Mouse (Mus musculus): ENCODE measurements around the gene Olfr916.

Gene Olfr916

DNA sequence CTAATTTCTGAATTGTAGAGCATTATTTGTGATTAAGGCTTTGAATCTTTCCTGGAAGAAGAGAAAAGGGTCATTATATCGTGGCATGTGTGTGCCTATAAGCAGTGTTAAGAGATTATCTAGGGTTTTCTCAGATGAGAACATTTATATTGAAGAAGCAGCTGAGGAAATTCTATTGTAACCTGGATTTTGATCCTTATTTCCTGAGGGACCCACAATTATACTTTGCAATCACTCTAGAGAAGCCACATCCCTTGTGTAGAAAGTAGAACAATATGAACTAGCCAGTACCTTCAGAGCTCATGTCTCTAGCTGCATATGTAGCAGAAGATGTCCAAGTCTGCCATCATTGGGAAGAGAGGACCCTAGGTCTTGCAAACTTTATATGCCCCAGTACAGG, at the start of gene Olfr916:
Olfr916 (minus strand) TSS at position 101 of the 400 bp plus-strand sequence.
- in situ Hi-C loops (cut with MboI, MseI): no loop called here

DNA sequence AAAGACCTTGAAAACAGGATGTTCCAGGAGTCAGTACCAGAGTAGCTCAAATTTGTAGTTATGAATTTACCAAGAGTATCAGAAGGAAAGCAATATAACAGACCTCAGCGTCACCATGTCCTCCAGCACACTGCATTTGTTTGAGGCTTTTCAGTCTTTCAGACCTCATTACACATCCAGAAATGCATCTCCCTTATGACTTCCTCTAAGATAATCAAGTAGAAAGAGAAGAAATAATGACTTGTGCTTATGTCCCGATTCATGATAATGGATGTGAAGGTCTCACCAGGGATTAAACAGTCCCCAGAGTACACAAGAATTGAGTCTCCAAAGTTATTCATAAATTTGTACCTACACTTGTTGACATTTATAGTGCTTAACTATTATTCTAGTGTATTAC, 14.8 kb upstream of the Olfr916 start, which contains the start of gene Olfr918:
Olfr918 (minus strand) TSS at position 101 of the 400 bp plus-strand sequence.
- in situ Hi-C loops (cut with MboI, MseI): no loop called here

GRCm38 (mm10) chr9:38672887-38673286, 13.2 kb upstream of the Olfr916 start:
- in situ Hi-C loops (cut with MboI, MseI): no loop called here

GRCm38 (mm10) chr9:38665742-38666141, 6.1 kb upstream of the Olfr916 start, which contains the start of gene Olfr917:
TSS of gene Olfr917 (minus strand) at chr9:38665842.
- in situ Hi-C loops (cut with MboI, MseI): no loop called here

DNA sequence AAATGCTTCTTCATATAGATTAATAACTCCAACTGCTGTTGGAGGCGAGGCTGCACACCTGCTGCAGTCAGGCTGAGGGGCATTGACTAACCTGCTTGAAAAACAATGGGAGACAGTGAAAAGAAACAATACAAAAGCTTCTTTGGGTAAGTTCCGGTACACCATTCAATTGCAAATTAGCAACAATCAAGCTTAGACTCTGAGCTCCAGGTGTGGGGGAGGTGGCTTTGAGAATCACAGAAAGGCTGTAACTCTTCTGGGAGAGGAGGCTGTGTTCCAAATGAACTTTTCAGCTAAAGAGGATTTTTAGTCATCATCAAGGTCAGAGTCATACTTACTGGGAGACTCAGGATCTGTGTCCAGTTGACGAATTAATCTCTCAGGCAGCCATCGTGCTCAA, 27.3 kb downstream of the Olfr916 start:
- in situ Hi-C loops (cut with MboI, MseI): no loop called here

Measured in T-helper 1 cell (primary cell).